Mouse (Mus musculus) CH12F3 (cell line): Measurements from ENCODE around the gene Zfp64.

ENCODE experiments used
- in situ Hi-C: fragments of 300-500 bp; cut with MboI; formaldehyde crosslinking; loops from 2 replicates; pipeline ENCODE4 v1.14.3; 2020; ENCODE audit warnings: low sequenced_read_pairs

The Zfp64 gene

GRCm38 (mm10) chr2:168902634-168903033 lies 52.8 kb downstream of the Zfp64 start:
- in situ Hi-C loops = no loop called here

- in situ Hi-C loops = no loop called here
Measured at GRCm38 (mm10) chr2:168897906-168898305, 57.5 kb downstream of the Zfp64 start.

- in situ Hi-C loops = no loop called here
Measured at GRCm38 (mm10) chr2:168895531-168895930, 59.9 kb downstream of the Zfp64 start.

GRCm38 (mm10) chr2:168894738-168895137 lies 60.6 kb downstream of the Zfp64 start:
- in situ Hi-C loops = no loop called here

GRCm38 (mm10) chr2:168892057-168892456 lies 63.3 kb downstream of the Zfp64 start:
- in situ Hi-C loops = no loop called here

- in situ Hi-C loops = no loop called here
Measured at GRCm38 (mm10) chr2:168884641-168885040, 70.7 kb downstream of the Zfp64 start.

- in situ Hi-C loops = no loop called here
Measured at GRCm38 (mm10) chr2:168882997-168883396, 72.4 kb downstream of the Zfp64 start.

- in situ Hi-C loops = no loop called here
Measured at GRCm38 (mm10) chr2:168881927-168882326, 73.5 kb downstream of the Zfp64 start.

GRCm38 (mm10) chr2:168879573-168879972 lies 75.8 kb downstream of the Zfp64 start:
- in situ Hi-C loops = no loop called here

- in situ Hi-C loops = no loop called here
Measured at GRCm38 (mm10) chr2:168878708-168879107, 76.7 kb downstream of the Zfp64 start.

GRCm38 (mm10) chr2:168878158-168878557 lies 77.2 kb downstream of the Zfp64 start:
- in situ Hi-C loops = no loop called here

- in situ Hi-C loops = no loop called here
Measured at GRCm38 (mm10) chr2:168876631-168877030, 78.8 kb downstream of the Zfp64 start.

GRCm38 (mm10) chr2:168874498-168874897 lies 80.9 kb downstream of the Zfp64 start:
- in situ Hi-C loops = no loop called here

- in situ Hi-C loops = no loop called here
Measured at GRCm38 (mm10) chr2:168871767-168872511, 83.4 kb downstream of the Zfp64 start.

GRCm38 (mm10) chr2:168870480-168870879 lies 84.9 kb downstream of the Zfp64 start:
- in situ Hi-C loops = no loop called here

GRCm38 (mm10) chr2:168866942-168867341 lies 88.4 kb downstream of the Zfp64 start:
- in situ Hi-C loops = no loop called here

GRCm38 (mm10) chr2:168866436-168866835 lies 89.0 kb downstream of the Zfp64 start:
- in situ Hi-C loops = no loop called here

- in situ Hi-C loops = no loop called here
Measured at GRCm38 (mm10) chr2:168864905-168865304, 90.5 kb downstream of the Zfp64 start.

- in situ Hi-C loops = no loop called here
Measured at GRCm38 (mm10) chr2:168862694-168863093, 92.7 kb downstream of the Zfp64 start.

- in situ Hi-C loops = no loop called here
Measured at GRCm38 (mm10) chr2:168860922-168861740, 94.3 kb downstream of the Zfp64 start.

- in situ Hi-C loops = no loop called here
Measured at GRCm38 (mm10) chr2:168860032-168860691, 95.2 kb downstream of the Zfp64 start.

GRCm38 (mm10) chr2:168856638-168857037 lies 98.7 kb downstream of the Zfp64 start:
- in situ Hi-C loops = no loop called here
